Mouse (Mus musculus) stomach, postnatal 0 days (tissue): ENCODE data around the gene Zswim7.
"Not testable (repeated sequence)": the region's sequence is repeated elsewhere in the genome, so short reads cannot be mapped to it uniquely, and the experiment has no call there.

Source experiments
- CTCF ChIP-seq: IDR thresholded peaks from 2 replicates; pipeline ENCODE4 v1.5.1; 2016; ENCODE audit warnings: antibody characterized with exemption, low read depth, mild to moderate bottlenecking, moderate library complexity
- EP300 ChIP-seq: optimal IDR thresholded peaks from 2 replicates; pipeline ENCODE3; 2016; ENCODE audit warnings: antibody characterized with exemption

DNA sequence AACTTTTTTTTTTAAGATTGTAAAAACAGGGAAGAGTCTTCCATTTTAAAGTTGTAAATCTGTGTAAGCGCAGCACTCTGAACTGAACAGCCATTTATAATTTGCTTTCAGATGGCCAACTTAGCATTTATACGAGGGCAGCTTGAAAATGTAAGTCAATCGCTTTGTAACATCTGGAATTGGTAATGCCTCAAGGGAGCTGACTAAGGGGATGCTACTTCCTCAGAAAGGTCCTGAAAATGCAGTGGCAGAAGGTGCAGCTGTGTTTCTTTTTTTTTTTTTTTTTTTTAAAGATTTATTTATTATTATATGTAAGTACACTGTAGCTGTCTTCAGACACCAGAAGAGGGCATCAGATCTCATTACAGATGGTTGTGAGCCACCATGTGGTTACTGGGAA is 2.8 kb upstream of the Zswim7 start:
- TF ChIP-seq CTCF, EP300: not testable (repeated sequence)
